In genomic region chr11:32157791-32158594, GRCm38 (mm10) we compare ENCODE assay signal across 10 mouse cellular contexts. TPM values are rescaled to one million over a fixed set of nuclear protein-coding genes. Genes with fewer than 3 reads are reported as not detected.
A peak's percentile ranks its signal among the peaks of the same experiment; 100 is the strongest.
DNase-seq lines count a peak whose midpoint lies in the region; ATAC-seq lines count a peak whose summit lies in the region.
"Had no signal": no experiment of that assay in that cellular context is flagged by ENCODE, and none has a peak within 500 bp of the region (broad histone marks: within the 10 kb centered on the region; RNA-seq: fewer than 3 reads in every experiment).

No protein-coding gene starts in this region.

- H3K4me2 ChIP-seq in forebrain, embryonic 13.5 days = peak overlapping the region; percentile 39
- H3K4me2 ChIP-seq in neural tube, embryonic 15.5 days = peak overlapping the region; percentile 38
- H3K4me2 ChIP-seq: lung, embryonic 14.5 days; stomach, embryonic 15.5 days had no signal

- no peak overlapping the region for H3K4me3 ChIP-seq in forebrain, embryonic 13.5 days
- H3K4me3 ChIP-seq in neural tube, embryonic 15.5 days (replicated peaks) = no peak overlapping the region
- H3K4me3 ChIP-seq: stomach, embryonic 15.5 days had no signal

- intact Hi-C loops in heart, postnatal 36 days (cut with DNase I) = no loop called here

- WGBS in forebrain, embryonic 13.5 days = 12% methylated on average over 18 of the region's 18 CpGs
- WGBS in neural tube, embryonic 15.5 days = 21% methylated on average over 18 of the region's 18 CpGs

- peak; percentile 75 to 76 for DNase-seq in cerebellum, postnatal 14 days
- peak; percentile 67 to 76 for DNase-seq in layer of hippocampus, postnatal 36 days
- no peak for DNase-seq in spleen, postnatal 14 days (ENCODE audit: low spot score in 2 of 2)
- DNase-seq in spleen, postnatal 10 days (ENCODE audit: low spot score in 2 of 2) = no peak
- no peak for DNase-seq in heart, postnatal 36 days
- DNase-seq: lung, embryonic 14.5 days had no signal

- no peaks in the 10 kb centered on the region for H3K9me3 ChIP-seq in forebrain, embryonic 13.5 days (replicated peaks)
- H3K9me3 ChIP-seq in neural tube, embryonic 15.5 days (replicated peaks) = no peaks in the 10 kb centered on the region
- H3K9me3 ChIP-seq: stomach, embryonic 15.5 days had no signal

- peak; percentile 85 for ATAC-seq in forebrain, embryonic 13.5 days
- peak; percentile 14; the same call in 1 of the 2 replicates for ATAC-seq in neural tube, embryonic 15.5 days (ENCODE audit: low FRiP score)

- peak overlapping the region; percentile 99 for H3K27ac ChIP-seq in forebrain, embryonic 13.5 days
- peak overlapping the region; percentile 79 for H3K27ac ChIP-seq in neural tube, embryonic 15.5 days (replicated peaks)
- H3K27ac ChIP-seq: stomach, embryonic 15.5 days had no signal

- H3K36me3 ChIP-seq in forebrain, embryonic 13.5 days (ENCODE audit: poor library complexity, severe bottlenecking) = no peaks in the 10 kb centered on the region
- no peaks in the 10 kb centered on the region for H3K36me3 ChIP-seq in neural tube, embryonic 15.5 days
- H3K36me3 ChIP-seq: stomach, embryonic 15.5 days had no signal

- no peaks in the 10 kb centered on the region for H3K27me3 ChIP-seq in forebrain, embryonic 13.5 days
- H3K27me3 ChIP-seq in neural tube, embryonic 15.5 days (replicated peaks) = no peaks in the 10 kb centered on the region
- H3K27me3 ChIP-seq: stomach, embryonic 15.5 days had no signal

- H3K4me1 ChIP-seq in forebrain, embryonic 13.5 days = peaks cover 65% of the 10 kb centered on the region
- peaks cover 40% of the 10 kb centered on the region for H3K4me1 ChIP-seq in neural tube, embryonic 15.5 days

- peak overlapping the region; percentile 36; the same call in 1 of the 2 replicates for H3K9ac ChIP-seq in forebrain, embryonic 13.5 days
- H3K9ac ChIP-seq in neural tube, embryonic 15.5 days (replicated peaks) = no peak overlapping the region
- H3K9ac ChIP-seq: lung, embryonic 14.5 days; stomach, embryonic 15.5 days had no signal

RNA-seq across cellular contexts. Expression of gene Il9r, which starts 42.1 kb away (rescaled TPM):
- polyA plus RNA-seq in forebrain, embryonic 13.5 days (2015; fragmentation: Nextera tagmentation; extraction: Ambion mirVana) = not detected in 2 replicates
- total RNA-seq in layer of hippocampus, postnatal 36 days (2021) = not detected
- polyA plus RNA-seq in neural tube, embryonic 15.5 days (2015; fragmentation: Nextera tagmentation; extraction: Ambion mirVana) = 1.5 TPM in 1 of 2 replicates, not detected in the other
- under 1 TPM in 1 of 2 experiments, not detected in 1; 0.11 TPM for total RNA-seq in heart, postnatal 36 days (2021)
- total RNA-seq: granulocyte monocyte progenitor cell, adult 5-6 weeks had no signal
- polyA plus RNA-seq: lung, embryonic 14.5 days had no signal

RNA-seq across cellular contexts. Expression of gene Snrnp25, which starts 47.2 kb away (rescaled TPM):
- 61.3 and 64.9 TPM in 2 replicates for polyA plus RNA-seq in forebrain, embryonic 13.5 days (2015; fragmentation: Nextera tagmentation; extraction: Ambion mirVana)
- 10 to 100 TPM; 18.0 to 19.0 TPM for total RNA-seq in layer of hippocampus, postnatal 36 days (2021)
- polyA plus RNA-seq in neural tube, embryonic 15.5 days (2015; fragmentation: Nextera tagmentation; extraction: Ambion mirVana) = 45.6 and 54.3 TPM in 2 replicates
- total RNA-seq in heart, postnatal 36 days (2021) = 10 to 100 TPM; 11.1 to 12.2 TPM

Comparison
In these comparisons a context has a peak if more than half of its experiments do, and no peak if none do; other contexts are left out.
1. DNase-seq: peak in cerebellum, postnatal 14 days (2 of 2) and layer of hippocampus, postnatal 36 days (2 of 2); none in spleen, postnatal 14 days (0 of 2), spleen, postnatal 10 days (0 of 2) and heart, postnatal 36 days (0 of 2).